Comparison of ENCODE assay signal across 9 mouse cellular contexts in the genomic region with DNA sequence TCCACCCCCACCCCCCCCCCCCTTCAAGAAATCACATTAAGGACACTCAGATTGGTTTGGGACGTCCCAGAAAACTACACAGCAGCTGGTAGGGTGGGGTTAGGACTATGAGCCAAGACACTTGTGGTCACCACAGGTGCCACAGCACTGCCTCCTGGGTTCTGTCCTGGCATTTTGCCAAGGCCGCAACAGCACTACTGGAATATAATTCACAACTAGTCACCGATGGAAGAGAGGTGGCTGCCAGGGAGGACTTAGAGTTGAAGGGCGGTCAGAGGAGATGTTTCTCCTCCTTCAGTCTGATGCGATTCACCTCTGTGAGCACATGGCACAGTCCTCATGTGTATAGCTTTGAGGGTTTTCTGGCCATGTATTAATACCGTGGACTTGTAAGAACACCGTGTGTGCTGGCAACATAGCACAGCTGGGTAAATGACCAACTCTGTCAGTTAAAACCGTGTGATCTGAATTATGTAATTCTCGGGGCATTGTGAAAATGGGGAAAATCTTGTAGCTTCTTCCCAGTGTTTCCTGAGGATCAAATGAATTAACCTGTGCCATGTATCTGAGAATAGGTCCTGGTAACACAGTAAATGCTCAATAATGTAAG. TPM values are rescaled to one million over a fixed set of nuclear protein-coding genes. Genes with fewer than 3 reads are reported as not detected.
DNase-seq lines count a peak whose midpoint lies in the region; ATAC-seq lines count a peak whose summit lies in the region.
"Had no signal": no experiment of that assay in that cellular context is flagged by ENCODE, and none has a peak within 500 bp of the region (broad histone marks: within the 10 kb centered on the region; RNA-seq: fewer than 3 reads in every experiment).

No protein-coding gene starts in this region.

- DNase-seq in hindbrain, embryonic 10.5 days (ENCODE audit: low spot score): no peak
- no peak for DNase-seq in hindbrain, embryonic 11.5 days (ENCODE audit: low spot score)
- DNase-seq in kidney, adult 8-10 months: peak; percentile 66 to 68
- no peak for DNase-seq in layer of hippocampus, postnatal 25 days (ENCODE audit: extremely low spot score in 1 of 2, low spot score in 1 of 2)
- DNase-seq in retina, postnatal 1 day: no peak
- no peak for DNase-seq in cerebellum, adult 8-10 months

- H3K27me3 ChIP-seq in hindbrain, embryonic 10.5 days (ENCODE audit: insufficient read depth, poor library complexity, severe bottlenecking): no peaks in the 10 kb centered on the region
- H3K27me3 ChIP-seq in hindbrain, embryonic 11.5 days (ENCODE audit: control insufficient read depth, insufficient read depth, low read length): no peaks in the 10 kb centered on the region
- no peaks in the 10 kb centered on the region for H3K27me3 ChIP-seq in embryonic facial prominence, embryonic 12.5 days
- H3K27me3 ChIP-seq in midbrain, embryonic 16.5 days (ENCODE audit: control insufficient read depth, insufficient read depth, low read depth, low read length): no peaks in the 10 kb centered on the region

- peaks cover 31% of the 10 kb centered on the region for H3K4me1 ChIP-seq in hindbrain, embryonic 10.5 days (replicated peaks)
- 0 out of 2 replicates have a peak, but pooled peaks cover 2% of the 10 kb centered on the region for H3K4me1 ChIP-seq in hindbrain, embryonic 11.5 days (replicated peaks; ENCODE audit: control insufficient read depth, insufficient read depth, low read length)
- H3K4me1 ChIP-seq in embryonic facial prominence, embryonic 12.5 days: peaks cover 26% of the 10 kb centered on the region
- peaks cover 3% of the 10 kb centered on the region for H3K4me1 ChIP-seq in midbrain, embryonic 16.5 days (ENCODE audit: control insufficient read depth, insufficient read depth, low read length)

- H3K4me2 ChIP-seq in hindbrain, embryonic 11.5 days (replicated peaks; ENCODE audit: low read depth, low read length): no peak overlapping the region
- no peak overlapping the region for H3K4me2 ChIP-seq in embryonic facial prominence, embryonic 12.5 days (replicated peaks)
- no peak overlapping the region for H3K4me2 ChIP-seq in midbrain, embryonic 16.5 days (ENCODE audit: low read length)

- H3K4me3 ChIP-seq in hindbrain, embryonic 10.5 days: no peak overlapping the region
- H3K4me3 ChIP-seq in hindbrain, embryonic 11.5 days (ENCODE audit: low read depth, low read length): no peak overlapping the region
- no peak overlapping the region for H3K4me3 ChIP-seq in embryonic facial prominence, embryonic 12.5 days
- H3K4me3 ChIP-seq in midbrain, embryonic 16.5 days (ENCODE audit: low read depth, low read length): no peak overlapping the region

- 90% methylated on average over 9 of the region's 9 CpGs for WGBS in hindbrain, embryonic 10.5 days
- 83% methylated on average over 9 of the region's 9 CpGs for WGBS in hindbrain, embryonic 11.5 days
- 74% methylated on average over 9 of the region's 9 CpGs for WGBS in embryonic facial prominence, embryonic 12.5 days
- WGBS in midbrain, embryonic 16.5 days: 75% methylated on average over 9 of the region's 9 CpGs

- no peaks in the 10 kb centered on the region for H3K9me3 ChIP-seq in hindbrain, embryonic 10.5 days
- no peaks in the 10 kb centered on the region for H3K9me3 ChIP-seq in hindbrain, embryonic 11.5 days (ENCODE audit: control insufficient read depth, low read length)
- H3K9me3 ChIP-seq in embryonic facial prominence, embryonic 12.5 days: no peaks in the 10 kb centered on the region
- H3K9me3 ChIP-seq in midbrain, embryonic 16.5 days (replicated peaks; ENCODE audit: control insufficient read depth, low read length, poor library complexity, severe bottlenecking): no peaks in the 10 kb centered on the region

- ATAC-seq in hindbrain, embryonic 11.5 days (ENCODE audit: low FRiP score): no peak
- peak; percentile 38 for ATAC-seq in embryonic facial prominence, embryonic 12.5 days (ENCODE audit: insufficient number of reproducible peaks, insufficient read depth, low FRiP score, low TSS enrichment)
- ATAC-seq in midbrain, embryonic 16.5 days: 0 out of 2 replicates have a peak, but pooled peaks have one; percentile 10

- H3K9ac ChIP-seq in hindbrain, embryonic 11.5 days (ENCODE audit: low read depth, low read length): no peak overlapping the region
- no peak overlapping the region for H3K9ac ChIP-seq in embryonic facial prominence, embryonic 12.5 days
- H3K9ac ChIP-seq in midbrain, embryonic 16.5 days (ENCODE audit: low read depth, low read length): no peak overlapping the region

- no peaks in the 10 kb centered on the region for H3K36me3 ChIP-seq in hindbrain, embryonic 10.5 days
- no peaks in the 10 kb centered on the region for H3K36me3 ChIP-seq in hindbrain, embryonic 11.5 days (ENCODE audit: control insufficient read depth, insufficient read depth, low read length)
- H3K36me3 ChIP-seq in embryonic facial prominence, embryonic 12.5 days: no peaks in the 10 kb centered on the region
- H3K36me3 ChIP-seq in midbrain, embryonic 16.5 days (ENCODE audit: control insufficient read depth, insufficient read depth, low read length): no peaks in the 10 kb centered on the region

- H3K27ac ChIP-seq in hindbrain, embryonic 10.5 days: peak overlapping the region; percentile 83; the same call in 1 of the 2 replicates
- H3K27ac ChIP-seq in hindbrain, embryonic 11.5 days (ENCODE audit: low read depth, low read length): no peak overlapping the region
- H3K27ac ChIP-seq in embryonic facial prominence, embryonic 12.5 days: 0 out of 2 replicates have a peak overlapping the region, but pooled peaks have one; percentile 78
- H3K27ac ChIP-seq in midbrain, embryonic 16.5 days (ENCODE audit: low read length): no peak overlapping the region; the same call in 1 of the 2 replicates

RNA-seq across cellular contexts. Expression of gene Fmo1, which starts 6.3 kb away (rescaled TPM):
- 11.3 and 11.6 TPM in 2 replicates for polyA plus RNA-seq in hindbrain, embryonic 10.5 days (2016; fragmentation: Nextera tagmentation; extraction: Ambion mirVana)
- polyA plus RNA-seq in hindbrain, embryonic 11.5 days (2014; fragmentation: Nextera tagmentation; extraction: Ambion mirVana): 21.2 and 24.2 TPM in 2 replicates
- 14.8 and 15.3 TPM in 2 replicates for polyA plus RNA-seq in embryonic facial prominence, embryonic 12.5 days (2016; fragmentation: Nextera tagmentation; extraction: Ambion mirVana)
- 23.0 and 32.3 TPM in 2 replicates for polyA plus RNA-seq in midbrain, embryonic 16.5 days (2015; fragmentation: Nextera tagmentation; extraction: Ambion mirVana)
- total RNA-seq in layer of hippocampus, postnatal 25 days (2021): 10 to 100 TPM in 1 of 2 experiments, 1 to 10 TPM in 1; 9.9 to 15.0 TPM
- total RNA-seq: neutrophil, adult 5-6 weeks had no signal

RNA-seq across cellular contexts. Expression of gene Fmo2, which starts 38.4 kb away (rescaled TPM):
- not detected in 2 replicates for polyA plus RNA-seq in hindbrain, embryonic 10.5 days (2016; fragmentation: Nextera tagmentation; extraction: Ambion mirVana)
- polyA plus RNA-seq in hindbrain, embryonic 11.5 days (2014; fragmentation: Nextera tagmentation; extraction: Ambion mirVana): 0.11 and 0.17 TPM in 2 replicates
- polyA plus RNA-seq in embryonic facial prominence, embryonic 12.5 days (2016; fragmentation: Nextera tagmentation; extraction: Ambion mirVana): 0.22 and 0.59 TPM in 2 replicates
- 0.24 and 0.26 TPM in 2 replicates for polyA plus RNA-seq in midbrain, embryonic 16.5 days (2015; fragmentation: Nextera tagmentation; extraction: Ambion mirVana)
- total RNA-seq in layer of hippocampus, postnatal 25 days (2021): 1 to 10 TPM; 2.2 TPM

RNA-seq across cellular contexts. Expression of gene Fmo4, which starts 46.3 kb away (rescaled TPM):
- polyA plus RNA-seq in hindbrain, embryonic 10.5 days (2016; fragmentation: Nextera tagmentation; extraction: Ambion mirVana): 0.27 and 0.36 TPM in 2 replicates
- polyA plus RNA-seq in hindbrain, embryonic 11.5 days (2014; fragmentation: Nextera tagmentation; extraction: Ambion mirVana): 0.06 and 0.64 TPM in 2 replicates
- polyA plus RNA-seq in embryonic facial prominence, embryonic 12.5 days (2016; fragmentation: Nextera tagmentation; extraction: Ambion mirVana): 0.19 and 0.36 TPM in 2 replicates
- polyA plus RNA-seq in midbrain, embryonic 16.5 days (2015; fragmentation: Nextera tagmentation; extraction: Ambion mirVana): 0.38 and 0.81 TPM in 2 replicates
- total RNA-seq in layer of hippocampus, postnatal 25 days (2021): under 1 TPM in 1 of 2 experiments, not detected in 1; 0.10 TPM
- total RNA-seq: neutrophil, adult 5-6 weeks had no signal

Comparison
In these comparisons a context has a peak if more than half of its experiments do, and no peak if none do; other contexts are left out.
1. H3K27ac ChIP-seq: peak in hindbrain, embryonic 10.5 days (single experiment) and embryonic facial prominence, embryonic 12.5 days (single experiment); none in hindbrain, embryonic 11.5 days (single experiment) and midbrain, embryonic 16.5 days (single experiment).
2. DNase-seq: peak in kidney, adult 8-10 months (2 of 2); none in hindbrain, embryonic 10.5 days (single experiment), hindbrain, embryonic 11.5 days (single experiment), layer of hippocampus, postnatal 25 days (0 of 2), retina, postnatal 1 day (single experiment) and cerebellum, adult 8-10 months (single experiment).